Mouse (Mus musculus) limb, embryonic 14.5 days (tissue): ENCODE data around the gene Rsph6a. TPM values are rescaled to one million over a fixed set of nuclear protein-coding genes. Genes with fewer than 3 reads are reported as not detected.

Experiments used
- ATAC-seq: fragments of 200-750 bp; cut with Nextera tagmentation; 2 replicates; pipeline ENCODE4 v1.8.0; 2017; ENCODE audit warnings: low read depth, moderate number of reproducible peaks, moderate TSS enrichment; ENCODE audit not compliant: low FRiP score
- DNase-seq: peaks from one replicate; pipeline ENCODE4 v3.0.0-alpha.2; 2015; ENCODE audit warnings: low spot score
- H3K27ac ChIP-seq: fragments of 300-500 bp; sonication (generic); replicated peaks from 2 replicates; pipeline ENCODE4 v1.5.1; 2014; ENCODE audit warnings: low read depth, mild to moderate bottlenecking, low read length, moderate library complexity, mixed read lengths
- H3K27me3 ChIP-seq: fragments of 300-500 bp; sonication (generic); 2 replicates; pipeline ENCODE4 v1.6.1; 2014; ENCODE audit warnings: low read length, mixed read lengths; ENCODE audit not compliant: control insufficient read depth, insufficient read depth
- H3K36me3 ChIP-seq: fragments of 300-500 bp; sonication (generic); 2 replicates; pipeline ENCODE4 v1.6.1; 2014; ENCODE audit warnings: mild to moderate bottlenecking, low read length, moderate library complexity, mixed read lengths; ENCODE audit not compliant: control insufficient read depth, insufficient read depth
- H3K4me1 ChIP-seq: fragments of 300-500 bp; sonication (generic); 2 replicates; pipeline ENCODE4 v1.6.1; 2014; ENCODE audit warnings: antibody characterized with exemption, low read length, mixed read lengths; ENCODE audit not compliant: control insufficient read depth, insufficient read depth
- H3K4me2 ChIP-seq: fragments of 300-500 bp; sonication (generic); replicated peaks from 2 replicates; pipeline ENCODE4 v1.6.1; 2014; ENCODE audit warnings: low read depth, mild to moderate bottlenecking, low read length, moderate library complexity; ENCODE audit not compliant: severe bottlenecking
- H3K4me3 ChIP-seq: fragments of 300-500 bp; sonication (generic); replicated peaks from 2 replicates; pipeline ENCODE4 v1.5.1; 2014; ENCODE audit warnings: low read length
- H3K9ac ChIP-seq: fragments of 300-500 bp; sonication (generic); 2 replicates; pipeline ENCODE4 v1.6.1; 2014; ENCODE audit warnings: mild to moderate bottlenecking, low read depth, low read length, moderate library complexity; ENCODE audit not compliant: severe bottlenecking
- H3K9me3 ChIP-seq: fragments of 300-500 bp; sonication (generic); 2 replicates; pipeline ENCODE4 v1.6.1; 2016; ENCODE audit warnings: low read length; ENCODE audit not compliant: control insufficient read depth
- POLR2A ChIP-seq: fragments of 200-500 bp; IDR thresholded peaks from 2 replicates; pipeline ENCODE4 v1.8.0; 2012; ENCODE audit warnings: inconsistent platforms, mild to moderate bottlenecking, moderate library complexity, borderline replicate concordance; ENCODE audit not compliant: insufficient read depth, insufficient read length; ENCODE audit errors: extremely low read depth
- WGBS: fragments of 180-500 bp; shearing (Covaris S2); extraction: QIAGEN DNeasy Blood & Tissue Kit; methylation state at CpG from one replicate; pipeline ENCODE4 v1.1.7; 2014; 5-methylcytosine and 5-hydroxymethylcytosine counted together
- polyA plus RNA-seq, 2 experiments: library from polyadenylated mRNA; depleted of rRNA in 1 of 2; stranded (reverse) in 1 of 2; unstranded in 1 of 2; fragments of >200 nt; fragmentation: Nextera tagmentation in 1 of 2; extraction: Ambion mirVana in 1 of 2; gene quantifications; 2 replicates each; pipeline versions ENCODE4 v1.2.1 to v1.2.3; 2012 to 2014

Rsph6a gene
- polyA plus RNA-seq, 2 experiments, result 0.04 TPM; not detected in 1

- Histone ChIP-seq H3K4me1 (no peaks in the 10 kb centered on the region), H3K4me2 (no peak overlapping the region), H3K9ac (no peak overlapping the region), H3K27me3 (no peaks in the 10 kb centered on the region), H3K9me3 (no peaks in the 10 kb centered on the region), H3K36me3 (peaks cover 84% of the 10 kb centered on the region), H3K4me3 (no peak overlapping the region), H3K27ac (no peak overlapping the region)
- 86% methylated on average over 5 of the region's 5 CpGs for WGBS
- no peak for TF ChIP-seq POLR2A
- ATAC-seq (no peak), DNase-seq (no peak)
Observed at GRCm38 (mm10) chr7:19049252-19049651, 5.2 kb upstream of the Rsph6a start.

DNA sequence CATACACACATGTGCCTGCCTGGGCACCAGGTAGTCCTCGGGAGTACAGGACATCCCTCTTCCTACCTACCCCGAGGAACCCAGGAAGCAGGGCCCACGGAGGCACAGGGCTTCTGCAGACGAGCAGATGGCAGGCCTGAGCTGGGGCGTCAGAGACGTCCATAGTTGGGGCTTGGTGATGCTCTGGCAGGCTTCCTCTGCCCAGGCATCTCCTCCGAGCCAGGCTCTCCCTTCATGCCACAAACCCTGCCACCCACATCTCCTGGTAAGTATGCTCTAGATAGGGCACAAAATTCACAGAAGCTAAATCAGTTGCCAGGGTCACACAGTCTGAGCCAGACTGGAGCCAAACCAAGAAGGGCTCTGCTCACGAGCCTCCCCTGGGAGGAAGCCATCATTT is 4.3 kb upstream of the Rsph6a start:
- no peaks in the 10 kb centered on the region for H3K9me3 ChIP-seq
- no peaks in the 10 kb centered on the region for H3K4me1 ChIP-seq
- peaks cover 78% of the 10 kb centered on the region for H3K36me3 ChIP-seq
- H3K9ac ChIP-seq, result no peak overlapping the region
- H3K4me2 ChIP-seq, result no peak overlapping the region
- ATAC-seq (no peak), DNase-seq (no peak)
- no peaks in the 10 kb centered on the region for H3K27me3 ChIP-seq
- TF ChIP-seq POLR2A, result no peak
- 82% methylated on average over 8 of the region's 8 CpGs for WGBS
- no peak overlapping the region for H3K27ac ChIP-seq
- no peak overlapping the region for H3K4me3 ChIP-seq

GRCm38 (mm10) chr7:19051161-19051560 is 3.3 kb upstream of the Rsph6a start:
- H3K4me3 ChIP-seq, result no peak overlapping the region

GRCm38 (mm10) chr7:19052345-19053135 is 1.9 kb upstream of the Rsph6a start:
- WGBS, result 88% methylated on average over 15 of the region's 15 CpGs
- no peak for TF ChIP-seq POLR2A
- peaks cover 55% of the 10 kb centered on the region for H3K36me3 ChIP-seq

More at GRCm38 (mm10) chr7:19051161-19051560, 3.3 kb upstream of the Rsph6a start:
- Histone ChIP-seq H3K4me1 (no peaks in the 10 kb centered on the region), H3K9ac (no peak overlapping the region), H3K4me2 (no peak overlapping the region), H3K27ac (no peak overlapping the region), H3K9me3 (no peaks in the 10 kb centered on the region), H3K36me3 (peaks cover 68% of the 10 kb centered on the region), H3K27me3 (no peaks in the 10 kb centered on the region)
- 82% methylated on average over 4 of the region's 4 CpGs for WGBS
- no peak for TF ChIP-seq POLR2A
- DNase-seq (no peak), ATAC-seq (no peak)

DNA sequence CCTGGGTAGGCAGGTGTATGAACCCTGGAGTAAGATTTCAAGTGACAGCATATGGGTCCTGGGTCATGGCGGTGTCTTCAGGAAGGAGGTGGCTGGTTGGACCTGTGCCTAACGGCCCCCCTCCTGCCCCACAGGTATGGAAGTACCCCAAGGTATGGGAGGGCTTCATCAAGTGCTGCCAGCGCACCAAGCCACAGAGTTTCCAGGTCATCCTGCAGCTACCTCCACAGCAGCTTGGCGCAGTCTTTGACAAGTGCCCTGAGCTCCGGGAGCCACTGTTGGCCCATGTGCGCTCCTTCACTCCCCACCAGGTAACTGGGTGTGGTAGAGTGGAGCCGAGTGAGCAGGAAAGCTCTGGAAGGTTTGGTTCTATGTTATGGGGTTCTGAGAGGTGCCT is 1.4 kb upstream of the Rsph6a start:
- Histone ChIP-seq H3K4me3 (no peak overlapping the region), H3K27ac (no peak overlapping the region), H3K27me3 (no peaks in the 10 kb centered on the region), H3K36me3 (peaks cover 49% of the 10 kb centered on the region), H3K9ac (no peak overlapping the region), H3K9me3 (no peaks in the 10 kb centered on the region), H3K4me2 (no peak overlapping the region), H3K4me1 (no peaks in the 10 kb centered on the region)
- TF ChIP-seq POLR2A, result no peak
- ATAC-seq (no peak), DNase-seq (no peak)
- 89% methylated on average over 7 of the region's 7 CpGs for WGBS

More at GRCm38 (mm10) chr7:19052345-19053135, 1.9 kb upstream of the Rsph6a start:
- Histone ChIP-seq H3K4me3 (no peak overlapping the region), H3K9ac (no peak overlapping the region), H3K9me3 (no peaks in the 10 kb centered on the region), H3K4me2 (no peak overlapping the region), H3K27me3 (no peaks in the 10 kb centered on the region), H3K4me1 (no peaks in the 10 kb centered on the region), H3K27ac (no peak overlapping the region)
- ATAC-seq (no peak), DNase-seq (no peak)
